Mouse (Mus musculus) splenic B cell, adult 2 months (primary cell): ENCODE data around the gene Agbl2.
"Not testable (repeated sequence)": the region's sequence is repeated elsewhere in the genome, so short reads cannot be mapped to it uniquely, and the experiment has no call there.

Experiments
- DNase-seq: peaks from one replicate; pipeline ENCODE4 v3.0.0-alpha.2; 2011; ENCODE audit warnings: low read depth, low spot score
- H3K27me3 ChIP-seq: 2 replicates; pipeline ENCODE4 v1.6.1; 2012; ENCODE audit warnings: mild to moderate bottlenecking, low read length, moderate library complexity, mixed read lengths; ENCODE audit not compliant: control insufficient read depth, poor library complexity, insufficient read depth, severe bottlenecking
- H3K36me3 ChIP-seq: 2 replicates; pipeline ENCODE4 v1.6.1; 2012; ENCODE audit warnings: mild to moderate bottlenecking, low read length, moderate library complexity, mixed read lengths; ENCODE audit not compliant: control insufficient read depth, poor library complexity, insufficient read depth, severe bottlenecking

Gene Agbl2

DNA sequence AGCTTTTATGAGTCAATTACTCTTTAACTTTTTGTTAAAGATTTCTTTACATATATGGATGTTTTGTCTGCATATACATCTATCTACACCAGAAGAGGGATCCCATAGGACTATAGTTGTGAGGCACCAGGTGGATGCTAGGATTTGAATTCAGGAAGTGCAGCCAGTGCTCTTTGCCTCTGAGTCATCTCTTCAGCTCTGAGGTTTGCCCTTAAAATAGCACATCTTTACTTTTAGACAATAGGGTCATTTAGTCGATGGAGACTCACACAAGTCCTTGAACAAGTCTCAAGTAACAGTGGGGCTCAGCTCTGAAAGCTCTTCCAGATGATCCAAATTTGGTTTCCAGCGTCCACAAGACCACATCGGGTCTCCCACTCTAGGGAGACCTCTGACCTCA is 1.2 kb upstream of the Agbl2 start:
- DNase-seq, result no peak
- peaks cover 16% of the 10 kb centered on the region for H3K36me3 ChIP-seq
- H3K27me3 ChIP-seq, result no peaks in the 10 kb centered on the region

DNA sequence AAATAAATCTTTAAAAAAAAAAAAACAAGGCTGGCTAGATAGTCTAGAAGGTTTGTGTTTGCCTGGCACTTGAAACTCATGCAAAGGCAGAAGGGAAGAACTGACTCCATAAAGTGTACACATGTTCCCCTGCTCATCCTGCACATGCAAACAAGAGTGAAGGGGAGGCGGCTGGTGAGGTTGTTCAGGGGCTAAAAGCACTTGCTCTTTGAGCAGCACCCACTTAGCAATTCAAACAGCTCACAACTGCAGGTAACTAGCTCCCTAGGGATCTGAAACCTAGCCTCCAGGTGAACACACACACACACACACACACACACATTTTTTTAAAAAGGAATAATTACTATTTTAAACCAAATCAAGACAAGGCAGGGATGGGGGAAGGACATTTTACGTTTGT is 589 bp upstream of the Agbl2 start:
- Histone ChIP-seq H3K36me3 (peaks cover 16% of the 10 kb centered on the region), H3K27me3 (no peaks in the 10 kb centered on the region)
- no peak for DNase-seq

DNA sequence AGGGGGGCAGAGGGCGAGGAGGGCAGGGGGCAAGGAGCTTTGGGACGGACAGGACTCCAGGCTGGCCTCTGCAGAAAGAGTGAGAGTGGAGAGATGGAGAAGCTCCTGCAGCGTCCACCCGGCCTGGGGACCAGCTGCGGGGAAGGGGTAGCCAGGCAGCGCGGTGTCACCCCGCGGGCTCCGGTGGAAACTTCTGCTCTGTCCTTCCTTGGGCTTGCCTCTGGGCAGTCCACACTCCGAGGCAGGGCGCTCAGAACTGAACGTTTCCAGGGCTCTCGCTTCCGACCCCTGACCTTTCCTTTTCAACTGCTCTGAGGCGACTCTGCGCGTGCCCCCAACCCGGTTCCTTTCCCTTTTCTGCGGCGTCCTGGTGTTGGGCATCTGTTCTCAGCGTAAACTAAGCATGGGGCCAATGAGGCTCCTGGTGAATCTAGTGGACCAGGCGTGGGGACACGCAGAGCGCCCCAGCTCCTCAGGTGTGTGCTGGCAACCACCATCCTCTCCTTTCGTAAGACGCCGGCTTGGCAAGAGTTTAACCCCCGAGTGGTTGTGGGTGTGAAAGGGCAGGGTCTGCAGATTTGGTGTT is 467 bp downstream of the Agbl2 start:
- H3K27me3 ChIP-seq, result no peaks in the 10 kb centered on the region
- H3K36me3 ChIP-seq, result peaks cover 13% of the 10 kb centered on the region
- DNase-seq, result no peak

DNA sequence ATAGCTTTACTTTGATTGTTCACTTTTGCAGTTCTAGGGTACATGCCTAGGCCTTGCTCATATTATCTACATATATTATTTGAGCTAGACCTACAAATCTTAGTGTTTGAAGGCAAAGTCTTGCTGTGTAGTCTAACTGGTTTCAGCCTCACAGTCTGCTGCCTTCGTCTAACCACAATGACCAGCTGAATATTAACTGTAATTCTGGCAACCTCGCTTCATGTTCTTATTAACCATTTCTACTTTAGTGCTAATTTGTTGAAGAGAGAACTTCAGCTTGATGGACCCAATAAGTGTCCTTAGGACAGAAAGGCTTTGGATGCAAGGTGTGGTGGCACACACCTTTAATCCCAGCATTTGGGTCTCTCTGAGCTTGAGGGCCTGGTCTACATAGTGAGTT is 5.6 kb downstream of the Agbl2 start:
- Histone ChIP-seq H3K36me3 (no peaks in the 10 kb centered on the region), H3K27me3 (no peaks in the 10 kb centered on the region)
- DNase-seq, result no peak

DNA sequence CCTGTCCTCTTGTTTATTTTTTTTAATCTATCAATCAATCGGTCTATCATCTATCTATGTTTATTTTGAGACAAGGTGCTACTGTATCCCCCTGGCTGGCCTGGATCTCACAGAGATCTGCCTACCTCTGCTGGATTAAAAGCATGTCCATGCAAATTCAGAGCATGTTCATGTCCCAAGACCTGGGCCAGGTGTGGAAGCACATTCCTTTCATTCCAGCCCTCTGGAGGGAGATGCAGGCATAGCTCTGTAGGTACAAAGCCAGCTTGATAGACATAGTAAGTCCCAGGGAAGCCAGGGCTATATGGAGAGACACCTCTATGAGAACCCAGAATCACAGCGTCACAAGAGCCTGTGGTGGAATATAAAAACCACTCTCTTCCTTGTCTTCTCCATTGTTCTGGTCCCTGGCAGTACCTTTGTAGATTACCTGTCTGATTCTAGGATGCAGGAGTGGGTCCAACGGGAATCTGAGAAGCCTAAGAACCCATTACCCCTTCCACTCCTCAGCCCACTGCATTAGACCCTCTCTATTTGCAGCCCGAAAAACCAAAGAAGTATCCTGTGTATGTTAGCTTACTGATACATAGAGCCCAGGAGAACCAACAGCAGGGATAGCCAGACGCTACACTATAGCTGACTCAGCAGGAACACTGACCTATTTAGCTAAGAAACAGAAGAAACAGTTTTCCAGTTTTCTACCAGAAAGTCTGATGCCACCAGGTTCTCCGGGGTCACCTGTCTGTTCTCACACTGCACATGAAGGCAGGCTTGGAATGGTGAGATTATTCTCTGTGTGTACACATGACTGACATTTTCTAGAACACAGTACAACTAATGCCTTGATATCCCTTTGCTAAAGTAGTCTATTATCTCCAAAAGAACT is 26.0 kb downstream of the Agbl2 start:
- Histone ChIP-seq H3K27me3 (no peaks in the 10 kb centered on the region), H3K36me3 (no peaks in the 10 kb centered on the region)
- no peak for DNase-seq

DNA sequence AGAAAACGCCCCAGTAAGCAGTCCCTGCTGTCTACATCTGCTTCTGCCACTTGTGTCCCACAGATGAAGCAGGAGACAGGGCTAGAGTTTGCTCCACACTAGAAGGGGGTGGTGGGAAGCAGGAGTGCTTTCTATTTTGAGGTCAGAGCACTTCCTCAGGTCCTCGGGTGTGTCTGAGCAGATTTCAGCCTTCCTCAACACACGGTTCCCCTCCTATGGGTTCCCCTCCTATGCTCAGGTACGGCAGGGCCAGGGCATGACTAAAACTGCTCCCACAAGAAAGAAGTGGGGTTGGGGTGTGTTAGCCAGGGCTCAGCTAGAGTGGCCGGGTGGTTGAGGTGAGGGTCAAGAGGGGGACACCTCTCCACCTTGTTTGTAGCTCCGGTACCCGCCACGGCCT is 28.2 kb downstream of the Agbl2 start:
- DNase-seq, result no peak
- Histone ChIP-seq H3K36me3 (no peaks in the 10 kb centered on the region), H3K27me3 (no peaks in the 10 kb centered on the region)

DNA sequence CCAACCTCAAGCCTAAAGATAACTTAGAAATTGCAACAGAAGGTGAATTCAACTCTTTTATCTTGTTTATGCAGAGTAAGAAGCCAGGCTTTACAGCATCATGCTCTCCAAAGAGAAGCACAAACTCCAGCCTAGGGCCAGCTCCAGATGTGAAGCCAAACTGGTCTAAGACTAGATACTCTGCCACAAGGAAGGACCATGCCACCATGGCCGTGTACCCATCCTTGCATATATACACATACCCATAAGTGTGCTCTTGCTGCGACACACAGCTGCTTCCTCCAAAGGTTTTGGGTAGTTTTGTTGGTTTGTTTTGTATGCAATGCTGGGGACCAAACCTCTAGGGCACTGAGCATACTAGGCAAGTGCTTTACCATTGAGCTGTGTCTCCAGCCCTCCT is 32.7 kb downstream of the Agbl2 start:
- no peaks in the 10 kb centered on the region for H3K36me3 ChIP-seq
- no peak for DNase-seq

DNA sequence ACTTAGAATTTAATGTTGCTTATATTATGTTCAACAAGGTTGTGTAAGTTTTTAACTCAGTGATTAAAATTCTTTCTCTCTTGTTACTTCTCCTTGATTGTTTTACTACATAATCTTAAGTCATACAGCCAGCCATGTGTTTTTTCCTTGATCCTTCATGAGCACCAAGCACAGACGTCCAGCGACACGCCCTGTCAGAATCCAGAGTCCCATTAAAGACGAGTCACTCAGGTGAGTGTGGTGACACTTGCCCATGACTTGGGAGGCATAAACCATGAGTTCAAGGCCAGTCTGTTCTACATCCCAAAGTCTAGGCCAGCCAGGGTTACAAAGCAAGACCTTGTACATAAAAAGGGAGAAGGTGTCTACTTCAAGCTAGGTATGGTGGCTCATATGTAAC is 33.6 kb downstream of the Agbl2 start:
- no peaks in the 10 kb centered on the region for H3K36me3 ChIP-seq
- no peak for DNase-seq

More for the DNA sequence above, 32.7 kb downstream of the Agbl2 start:
- no peaks in the 10 kb centered on the region for H3K27me3 ChIP-seq

DNA sequence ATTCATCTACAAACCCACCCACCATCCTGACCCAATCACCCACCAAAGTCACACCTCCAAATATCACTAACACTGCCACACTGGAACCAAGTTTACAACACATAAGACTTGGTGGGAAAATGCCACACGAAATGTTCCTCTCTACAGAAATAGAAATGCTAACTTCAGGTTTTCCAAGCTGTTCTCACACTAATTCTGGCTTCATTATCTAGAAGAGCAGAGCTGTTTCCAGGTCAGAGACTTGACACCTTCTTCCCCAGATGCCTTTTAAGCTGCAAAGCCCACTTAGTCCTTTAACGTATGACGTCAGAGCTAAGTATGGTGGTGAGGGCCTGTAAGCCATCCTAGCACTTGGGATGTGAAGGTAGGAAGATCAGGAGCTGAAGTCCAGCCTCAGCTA is 36.2 kb downstream of the Agbl2 start:
- DNase-seq, result no peak
- Histone ChIP-seq H3K27me3 (no peaks in the 10 kb centered on the region), H3K36me3 (no peaks in the 10 kb centered on the region)

More for the DNA sequence above, 33.6 kb downstream of the Agbl2 start:
- H3K27me3 ChIP-seq, result no peaks in the 10 kb centered on the region

DNA sequence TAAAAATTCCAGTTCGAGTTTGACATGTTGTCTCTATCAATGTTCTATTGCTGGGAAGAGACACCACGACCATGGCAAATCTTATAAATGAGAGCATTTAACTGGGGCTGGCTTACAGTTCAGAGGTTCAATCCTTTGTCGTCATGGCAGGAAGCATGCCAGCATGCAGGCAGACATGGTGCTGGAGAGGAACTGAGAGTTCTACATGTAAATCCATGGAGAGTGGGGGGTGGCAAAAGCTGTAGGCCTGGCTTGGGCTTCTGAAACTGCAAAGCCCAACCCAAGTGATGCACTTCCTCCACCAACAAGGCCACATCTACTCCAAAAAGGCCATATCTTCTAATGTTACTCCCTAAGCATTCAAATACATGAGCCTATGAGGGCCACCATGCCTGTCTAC is 38.4 kb downstream of the Agbl2 start:
- Histone ChIP-seq H3K36me3 (no peaks in the 10 kb centered on the region), H3K27me3 (no peaks in the 10 kb centered on the region)
- no peak for DNase-seq

DNA sequence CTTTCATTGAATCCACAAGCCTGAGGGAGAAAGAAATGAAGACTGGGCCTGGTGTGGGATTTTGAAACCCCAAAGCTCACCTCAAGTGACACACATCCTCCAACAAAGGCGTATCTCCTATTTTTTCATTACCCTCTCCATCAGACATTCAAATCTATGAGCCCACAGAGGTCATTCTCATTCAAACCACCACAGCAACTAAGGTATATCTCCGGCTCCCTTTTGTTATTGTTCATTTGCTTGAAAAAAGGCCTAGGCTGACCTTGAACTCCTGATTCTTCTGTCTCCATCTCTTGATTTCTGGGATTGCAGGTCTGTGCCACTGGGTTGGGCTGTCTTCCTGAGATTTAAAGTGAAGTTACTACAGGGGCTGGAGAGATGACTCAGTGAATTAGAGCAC is 40.5 kb downstream of the Agbl2 start:
- Histone ChIP-seq H3K36me3 (no peaks in the 10 kb centered on the region), H3K27me3 (no peaks in the 10 kb centered on the region)
- DNase-seq, result no peak

DNA sequence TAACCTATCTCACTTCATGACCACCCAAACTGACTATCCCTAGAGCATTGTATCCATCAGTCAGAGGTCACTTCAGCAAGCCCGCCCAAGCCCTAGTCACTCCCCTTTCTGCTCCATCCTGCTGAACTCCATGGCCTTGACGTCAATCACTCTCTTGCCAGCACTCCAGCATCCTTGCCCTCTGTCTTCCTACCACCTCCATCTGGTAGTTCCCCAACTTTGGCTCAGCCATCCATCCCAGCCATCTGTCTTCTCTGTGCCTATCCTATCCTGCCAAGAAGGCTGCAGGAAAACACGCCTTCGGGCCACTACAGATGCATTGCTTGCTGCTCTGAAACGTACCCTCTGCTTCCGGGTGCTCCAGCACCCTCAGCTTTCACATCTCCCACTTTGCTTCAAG is 41.3 kb downstream of the Agbl2 start:
- no peaks in the 10 kb centered on the region for H3K36me3 ChIP-seq
- H3K27me3 ChIP-seq, result no peaks in the 10 kb centered on the region
- DNase-seq, result no peak

DNA sequence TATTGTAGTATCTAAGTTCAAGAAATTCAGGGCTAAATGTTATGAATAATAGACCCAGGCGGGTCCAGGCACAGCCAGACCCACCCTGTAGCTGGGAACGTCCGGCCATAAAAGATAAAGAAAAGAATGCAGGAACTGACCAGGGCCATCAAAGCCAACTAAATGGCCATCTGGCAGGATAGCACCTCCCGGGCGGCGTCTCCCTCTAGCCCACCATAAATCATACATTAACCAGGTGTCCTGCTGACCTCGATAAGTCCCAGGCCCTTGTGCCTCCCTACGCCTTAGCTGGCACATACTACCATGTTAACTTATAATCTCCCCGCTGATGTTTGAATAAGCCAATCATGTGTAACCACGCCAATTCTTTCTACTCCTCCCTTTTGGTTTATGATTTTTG is 42.0 kb downstream of the Agbl2 start:
- not testable (repeated sequence) for H3K27me3 ChIP-seq, H3K36me3 ChIP-seq, DNase-seq

DNA sequence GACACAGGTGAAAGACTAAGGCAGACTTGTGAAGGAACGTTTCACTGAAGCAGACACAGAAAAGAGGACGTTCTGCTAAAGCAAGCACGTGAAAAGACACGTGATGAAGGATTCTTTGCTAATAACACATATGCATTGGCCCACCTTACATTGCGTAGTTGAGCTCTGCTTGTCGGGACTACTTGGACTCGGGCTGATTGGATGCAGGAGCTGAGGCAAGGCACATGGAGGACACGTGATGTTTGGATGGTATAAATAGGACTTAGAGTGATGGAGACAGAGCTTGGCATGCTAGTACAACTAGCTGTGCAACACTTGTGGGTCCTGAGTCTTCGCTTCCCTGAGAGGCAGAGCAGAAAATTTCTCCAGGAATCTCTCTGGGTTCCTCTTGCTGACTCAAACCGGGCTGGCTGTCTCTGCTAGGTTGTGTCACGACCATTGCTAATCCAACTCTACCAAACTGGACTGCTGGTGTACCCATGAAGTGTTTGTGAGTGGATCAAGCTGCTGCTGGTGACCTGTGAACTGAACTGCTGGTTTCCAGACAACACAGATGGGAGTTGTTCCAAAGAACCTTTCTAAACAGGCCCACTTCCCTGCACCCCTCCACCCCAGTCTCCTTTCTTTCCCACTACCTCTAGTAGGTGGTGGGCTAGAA is 43.1 kb downstream of the Agbl2 start:
- Histone ChIP-seq H3K27me3 (no peaks in the 10 kb centered on the region), H3K36me3 (no peaks in the 10 kb centered on the region)
- DNase-seq, result no peak

DNA sequence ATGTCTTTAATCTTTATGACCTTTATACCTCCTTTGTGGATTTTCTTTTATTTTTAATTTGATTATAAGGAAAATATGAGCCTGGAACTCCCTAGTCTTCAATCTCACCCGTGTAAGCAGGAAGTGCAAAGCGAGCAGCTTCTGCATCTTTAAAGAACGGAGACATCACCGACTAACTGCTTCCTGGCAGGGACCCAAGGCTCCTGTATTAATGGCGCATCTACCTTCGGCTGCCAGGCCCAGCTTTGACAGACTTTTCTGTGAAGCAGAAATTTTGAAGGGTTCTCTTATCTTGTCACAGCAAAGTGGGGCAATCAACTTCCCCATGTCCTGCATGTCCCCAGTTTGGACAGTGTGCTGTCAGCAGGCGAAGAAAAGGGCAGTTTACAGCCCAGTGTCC is 46.2 kb downstream of the Agbl2 start:
- Histone ChIP-seq H3K27me3 (no peaks in the 10 kb centered on the region), H3K36me3 (no peaks in the 10 kb centered on the region)
- DNase-seq, result no peak
